Mouse (Mus musculus) liver, postnatal 0 days (tissue): ENCODE data around the gene Nit2. TPM values are rescaled to one million over a fixed set of nuclear protein-coding genes. Genes with fewer than 3 reads are reported as not detected.
"Not testable (repeated sequence)": the region's sequence is repeated elsewhere in the genome, so short reads cannot be mapped to it uniquely, and the experiment has no call there.

Experiments used
- ATAC-seq: fragments of 200-750 bp; cut with Nextera tagmentation; 2 replicates; pipeline ENCODE4 v1.8.0; 2017; ENCODE audit warnings: mild to moderate bottlenecking, moderate library complexity
- DNase-seq: peaks from one replicate; pipeline ENCODE4 v3.0.0-alpha.2; 2016
- H3K27ac ChIP-seq: fragments of 300-500 bp; sonication (generic); 2 replicates; pipeline ENCODE4 v1.5.1; 2014; ENCODE audit warnings: antibody characterized with exemption, moderate library complexity, mild to moderate bottlenecking, low read depth
- H3K27me3 ChIP-seq: fragments of 300-500 bp; sonication (generic); 2 replicates; pipeline ENCODE4 v1.6.1; 2014; ENCODE audit warnings: low read length, control low read depth, mixed read lengths; ENCODE audit not compliant: insufficient read depth
- H3K36me3 ChIP-seq: fragments of 300-500 bp; sonication (generic); replicated peaks from 2 replicates; pipeline ENCODE4 v1.6.1; 2014; ENCODE audit warnings: mild to moderate bottlenecking, control low read depth, low read length, moderate library complexity, mixed read lengths; ENCODE audit not compliant: insufficient read depth
- H3K4me1 ChIP-seq: fragments of 300-500 bp; sonication (generic); 2 replicates; pipeline ENCODE4 v1.6.1; 2014; ENCODE audit warnings: antibody characterized with exemption, mild to moderate bottlenecking, control low read depth; ENCODE audit not compliant: insufficient read depth
- H3K4me2 ChIP-seq: fragments of 300-500 bp; sonication (generic); 2 replicates; pipeline ENCODE4 v1.6.1; 2014; ENCODE audit warnings: low read depth, mild to moderate bottlenecking, low read length, moderate library complexity, mixed read lengths
- H3K4me3 ChIP-seq: fragments of 300-500 bp; sonication (generic); 2 replicates; pipeline ENCODE4 v1.5.1; 2014; ENCODE audit warnings: low read depth, low read length
- H3K9ac ChIP-seq: fragments of 300-500 bp; sonication (generic); replicated peaks from 2 replicates; pipeline ENCODE4 v1.6.1; 2014; ENCODE audit warnings: mild to moderate bottlenecking, moderate library complexity
- H3K9me3 ChIP-seq: fragments of 300-500 bp; sonication (generic); 2 replicates; pipeline ENCODE4 v1.6.1; 2016; ENCODE audit warnings: mild to moderate bottlenecking, control low read depth, low read length, mixed read lengths
- CTCF ChIP-seq: sonication (generic); IDR thresholded peaks from 2 replicates; pipeline ENCODE4 v1.5.1; 2016; ENCODE audit warnings: antibody characterized with exemption, low read depth
- EP300 ChIP-seq: IDR thresholded peaks from 2 replicates; pipeline ENCODE4 v1.6.1; 2016; ENCODE audit warnings: antibody characterized with exemption, low read depth, mild to moderate bottlenecking
- WGBS: fragments of 180-500 bp; shearing (Covaris S2); extraction: QIAGEN DNeasy Blood & Tissue Kit; methylation state at CpG from one replicate; pipeline ENCODE4 v1.1.7; 2014; ENCODE audit not compliant: insufficient replicate concordance; 5-methylcytosine and 5-hydroxymethylcytosine counted together
- polyA plus RNA-seq: library from polyadenylated mRNA; unstranded; fragments of >200 nt; fragmentation: Nextera tagmentation; extraction: Ambion mirVana; gene quantifications from 2 replicates; pipeline ENCODE4 v1.2.1, GENCODE M21; 2015

Gene Nit2
- polyA plus RNA-seq, 1 experiment from 2014 or later, result 69.3 TPM

DNA sequence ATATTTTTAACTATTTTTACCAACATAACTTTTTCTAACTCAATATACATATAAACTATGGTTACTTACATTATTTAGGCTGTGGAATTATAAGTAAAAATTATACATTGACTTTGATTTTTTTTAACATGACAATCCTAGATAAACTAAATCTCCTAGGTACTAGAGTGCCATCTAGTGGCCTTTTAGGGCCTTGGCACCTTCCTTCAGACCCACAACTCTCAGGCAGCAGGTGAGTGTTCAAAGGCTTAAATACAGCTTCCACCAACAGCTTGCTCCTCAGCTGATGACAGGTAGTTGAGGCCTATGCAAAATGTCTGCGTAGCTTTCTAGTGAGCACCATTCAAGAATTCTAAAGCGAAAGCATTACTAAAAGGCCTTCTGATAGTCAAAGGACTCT, 10.1 kb upstream of the Nit2 start:
- 69% methylated on average over 2 of the region's 2 CpGs for WGBS
- TF ChIP-seq EP300 (no peak), CTCF (peak; percentile 79)
- no peak for ATAC-seq
- no peak overlapping the region; the same call in 1 of the 2 replicates for H3K27ac ChIP-seq
- no peaks in the 10 kb centered on the region for H3K4me1 ChIP-seq
- no peak overlapping the region for H3K9ac ChIP-seq
- H3K4me2 ChIP-seq, result no peak overlapping the region
- H3K9me3 ChIP-seq, result no peaks in the 10 kb centered on the region
- no peak for DNase-seq
- H3K27me3 ChIP-seq, result no peaks in the 10 kb centered on the region
- H3K36me3 ChIP-seq, result peaks cover 19% of the 10 kb centered on the region; the same call in 1 of the 2 replicates
- H3K4me3 ChIP-seq, result no peak overlapping the region

DNA sequence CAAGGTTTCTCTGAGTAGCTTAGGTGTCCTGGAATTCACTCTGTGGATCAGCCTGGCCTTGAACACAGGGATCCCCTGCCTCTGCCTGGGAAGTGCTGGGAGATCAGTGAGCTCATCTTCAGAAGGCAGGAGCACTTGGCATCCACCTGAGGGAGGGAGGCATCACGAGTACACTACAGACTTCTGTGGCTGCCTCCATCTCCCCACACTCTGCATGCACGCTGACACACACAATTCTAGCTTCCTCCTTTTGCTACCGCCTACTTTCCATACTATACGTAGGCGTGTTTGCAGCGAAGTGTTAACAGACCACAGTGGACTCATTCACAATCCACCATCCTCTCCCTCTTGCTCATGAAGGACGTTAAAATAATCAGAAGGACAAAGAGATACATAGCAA, 9.1 kb upstream of the Nit2 start:
- H3K4me3 ChIP-seq, result no peak overlapping the region
- WGBS, result 68% methylated on average over 7 of the region's 7 CpGs
- no peaks in the 10 kb centered on the region for H3K4me1 ChIP-seq
- H3K9me3 ChIP-seq, result no peaks in the 10 kb centered on the region
- peaks cover 17% of the 10 kb centered on the region; the same call in 1 of the 2 replicates for H3K36me3 ChIP-seq
- H3K9ac ChIP-seq, result no peak overlapping the region
- H3K4me2 ChIP-seq, result no peak overlapping the region
- no peaks in the 10 kb centered on the region for H3K27me3 ChIP-seq
- H3K27ac ChIP-seq, result no peak overlapping the region
- no peak for TF ChIP-seq CTCF
- no peak for TF ChIP-seq EP300
- DNase-seq, result no peak
- no peak for ATAC-seq

DNA sequence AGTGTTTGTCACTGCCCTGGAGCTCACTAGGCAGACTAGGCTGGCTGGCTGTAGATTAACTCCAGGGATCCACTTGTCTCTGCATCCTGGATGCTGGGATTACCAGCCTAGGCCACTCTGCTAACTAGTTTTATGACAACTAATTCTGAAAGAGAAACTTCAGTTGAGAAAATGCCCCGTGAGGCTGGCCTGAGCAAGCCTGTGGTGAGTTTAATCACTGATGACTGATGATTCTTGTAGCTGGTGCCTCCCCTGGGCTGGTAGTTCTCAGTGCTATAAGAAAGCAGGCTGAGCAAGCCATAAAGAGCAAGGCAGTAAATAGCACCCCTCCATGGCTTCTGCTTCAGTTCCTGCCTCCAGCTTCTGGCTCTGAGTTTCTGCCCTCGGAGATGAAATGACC, 8.6 kb upstream of the Nit2 start:
- ATAC-seq (no peak), DNase-seq (no peak)
- Histone ChIP-seq H3K27ac (no peak overlapping the region), H3K4me3 (no peak overlapping the region), H3K9ac (no peak overlapping the region), H3K9me3 (no peaks in the 10 kb centered on the region), H3K4me2 (no peak overlapping the region), H3K36me3 (peaks cover 20% of the 10 kb centered on the region; the same call in 1 of the 2 replicates), H3K4me1 (no peaks in the 10 kb centered on the region), H3K27me3 (no peaks in the 10 kb centered on the region)
- no peak for TF ChIP-seq CTCF
- no peak for TF ChIP-seq EP300
- 82% methylated on average over 2 of the region's 2 CpGs for WGBS

DNA sequence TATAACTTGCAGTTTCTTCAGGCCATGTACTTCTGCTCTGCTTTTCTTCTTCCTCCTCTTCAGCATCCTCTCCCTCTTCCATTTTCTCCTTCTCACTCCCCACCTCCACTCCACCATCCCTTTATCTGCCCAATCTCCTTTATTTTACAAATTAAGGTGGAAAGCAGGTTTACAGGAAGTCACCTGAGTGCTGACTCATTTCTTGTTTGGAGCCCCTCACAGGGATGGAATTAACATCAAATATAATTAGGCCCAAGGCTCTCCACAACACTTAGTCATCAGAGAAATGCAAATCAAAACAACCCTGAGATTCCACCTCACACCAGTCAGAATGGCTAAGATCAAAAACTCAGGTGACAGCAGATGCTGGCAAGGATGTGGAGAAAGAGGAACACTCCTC, 7.3 kb upstream of the Nit2 start:
- ATAC-seq, DNase-seq: not testable (repeated sequence)
- peaks cover 23% of the 10 kb centered on the region for H3K36me3 ChIP-seq

DNA sequence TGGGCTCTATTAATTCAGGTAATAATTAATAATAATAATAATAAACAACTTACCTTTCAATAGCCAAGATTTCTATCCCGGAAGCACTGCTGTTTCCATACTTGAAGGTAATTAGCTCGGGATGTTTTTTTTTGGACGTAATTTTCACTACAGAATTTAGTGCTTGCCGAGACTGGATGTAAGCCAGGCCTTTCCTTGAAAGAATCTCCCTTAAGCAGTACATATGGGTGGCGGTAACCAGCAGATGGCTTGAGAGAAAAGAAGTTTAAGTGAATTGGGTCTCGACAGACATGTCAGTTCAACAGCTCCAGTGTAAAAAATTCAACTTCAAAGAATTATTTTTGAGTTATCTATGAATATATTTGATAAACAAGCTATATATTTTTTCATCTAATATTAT, 4.4 kb upstream of the Nit2 start:
- Histone ChIP-seq H3K36me3 (peaks cover 15% of the 10 kb centered on the region), H3K27ac (no peak overlapping the region), H3K4me2 (no peak overlapping the region), H3K4me1 (no peaks in the 10 kb centered on the region), H3K9me3 (no peaks in the 10 kb centered on the region), H3K27me3 (no peaks in the 10 kb centered on the region), H3K4me3 (no peak overlapping the region), H3K9ac (no peak overlapping the region)
- ATAC-seq (no peak), DNase-seq (no peak)
- 88% methylated on average over 6 of the region's 6 CpGs for WGBS
- no peak for TF ChIP-seq CTCF

More for the DNA sequence above, 7.3 kb upstream of the Nit2 start:
- H3K4me2 ChIP-seq, H3K9ac ChIP-seq, H3K27me3 ChIP-seq, H3K4me3 ChIP-seq, H3K27ac ChIP-seq, H3K9me3 ChIP-seq, H3K4me1 ChIP-seq: not testable (repeated sequence)

DNA sequence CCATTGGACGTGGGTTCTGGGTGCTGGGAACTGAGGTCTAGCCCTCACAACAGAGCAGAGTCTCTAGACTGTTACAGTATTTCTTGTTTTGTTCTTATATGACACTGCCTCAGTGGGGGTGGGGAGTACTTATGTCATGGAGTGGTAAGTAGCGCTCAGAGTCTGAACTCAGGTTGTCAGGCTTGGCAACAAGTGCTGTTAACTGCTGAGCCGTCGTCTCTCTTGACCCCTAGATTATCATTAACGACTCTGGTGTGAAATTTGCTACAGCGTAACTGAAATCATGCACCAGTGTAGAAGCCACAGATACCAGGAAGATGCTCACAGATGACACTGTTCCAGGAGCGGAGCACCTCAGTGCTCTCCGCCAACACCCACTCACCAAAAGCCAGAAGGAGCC, 4.0 kb upstream of the Nit2 start:
- WGBS, result 83% methylated on average over 8 of the region's 8 CpGs
- ATAC-seq, result no peak
- TF ChIP-seq CTCF (no peak), EP300 (no peak)
- no peak for DNase-seq
- Histone ChIP-seq H3K4me1 (peaks cover 3% of the 10 kb centered on the region), H3K9me3 (no peaks in the 10 kb centered on the region), H3K36me3 (peaks cover 15% of the 10 kb centered on the region), H3K4me3 (no peak overlapping the region), H3K27ac (no peak overlapping the region), H3K9ac (no peak overlapping the region), H3K27me3 (no peaks in the 10 kb centered on the region), H3K4me2 (no peak overlapping the region)

DNA sequence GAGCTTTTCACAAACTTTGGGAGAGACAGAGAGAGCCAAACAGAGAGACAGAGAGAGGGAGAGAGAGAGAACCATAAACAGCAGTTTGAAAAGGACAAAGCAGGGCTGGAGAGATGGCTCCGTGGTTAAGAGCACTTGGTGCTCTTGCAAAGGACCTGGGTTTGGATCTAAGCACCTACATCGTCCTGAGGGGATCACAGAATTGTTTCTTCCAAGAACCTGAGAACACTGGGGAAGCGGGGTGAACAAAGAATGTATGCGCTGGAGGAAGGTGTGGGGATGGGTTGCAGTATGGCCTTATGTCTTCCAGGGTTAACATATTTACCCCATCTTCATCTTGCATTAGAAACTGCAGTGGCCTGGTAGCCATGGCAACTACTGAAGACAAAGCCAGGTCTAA, 1.1 kb upstream of the Nit2 start:
- TF ChIP-seq CTCF (no peak), EP300 (no peak)
- DNase-seq, result no peak
- no peak overlapping the region for H3K9ac ChIP-seq
- no peaks in the 10 kb centered on the region for H3K9me3 ChIP-seq
- H3K4me3 ChIP-seq, result no peak overlapping the region
- no peaks in the 10 kb centered on the region for H3K27me3 ChIP-seq
- no peak for ATAC-seq
- H3K4me2 ChIP-seq, result no peak overlapping the region
- H3K36me3 ChIP-seq, result peaks cover 16% of the 10 kb centered on the region
- H3K4me1 ChIP-seq, result peaks cover 12% of the 10 kb centered on the region
- no peak overlapping the region for H3K27ac ChIP-seq
- WGBS, result 80% methylated on average over 4 of the region's 4 CpGs
